Mouse (Mus musculus) myocyte (in vitro differentiated cells): ENCODE measurements around the gene C3. TPM values are rescaled to one million over a fixed set of nuclear protein-coding genes. Genes with fewer than 3 reads are reported as not detected.

Source experiments
- H3K27me3 ChIP-seq: one replicate; pipeline ENCODE4 v1.6.1; 2011; ENCODE audit not compliant: control insufficient read depth, insufficient read depth, insufficient read length
- H3K36me3 ChIP-seq: one replicate; pipeline ENCODE4 v1.6.1; 2011; ENCODE audit not compliant: control insufficient read depth, insufficient read depth
- H3K4me2 ChIP-seq: one replicate; pipeline ENCODE4 v1.6.1; 2011; ENCODE audit warnings: low read depth, control low read depth
- H3K4me3 ChIP-seq: one replicate; pipeline ENCODE4 v1.5.1; 2011; ENCODE audit warnings: mild to moderate bottlenecking, control low read depth, moderate library complexity
- H3K79me2 ChIP-seq: one replicate; pipeline ENCODE4 v1.6.1; 2011; ENCODE audit not compliant: control insufficient read depth, insufficient read depth
- H3ac ChIP-seq: one replicate; pipeline ENCODE4 v1.6.1; 2011; ENCODE audit not compliant: control insufficient read depth, insufficient read length
- CEBPB ChIP-seq: IDR thresholded peaks from 2 replicates; pipeline ENCODE4 v1.6.1; 2011; ENCODE audit warnings: mild to moderate bottlenecking, moderate library complexity; ENCODE audit not compliant: poor library complexity, insufficient read depth, severe bottlenecking
- E2F4 ChIP-seq: IDR thresholded peaks from one replicate; pipeline ENCODE4 v1.6.1; 2011; ENCODE audit warnings: mild to moderate bottlenecking, control low read depth, moderate library complexity; ENCODE audit not compliant: insufficient read depth
- MAX ChIP-seq: IDR thresholded peaks from one replicate; pipeline ENCODE4 v1.6.1; 2011; ENCODE audit warnings: low read depth, mild to moderate bottlenecking, control low read depth
- MYOD1 ChIP-seq, 3 experiments: IDR thresholded peaks; one replicate each; pipeline ENCODE4 v1.6.1; 2011; ENCODE audit warnings: control low read depth in 2 of 3, low read depth in 2 of 3, mild to moderate bottlenecking in 2 of 3, moderate library complexity in 1 of 3; ENCODE audit not compliant: insufficient read length in 2 of 3, control insufficient read depth in 1 of 3
- MYOG ChIP-seq, 3 experiments: IDR thresholded peaks; one replicate each; pipeline ENCODE4 v1.6.1; 2011; ENCODE audit warnings: control low read depth in 2 of 3, low read depth in 2 of 3, mild to moderate bottlenecking in 2 of 3; ENCODE audit not compliant: insufficient read length in 2 of 3, control insufficient read depth in 1 of 3, insufficient read depth in 1 of 3
- POLR2A ChIP-seq: IDR thresholded peaks from one replicate; pipeline ENCODE4 v1.6.1; 2011; ENCODE audit warnings: low read depth, mild to moderate bottlenecking, control low read depth, moderate library complexity; ENCODE audit not compliant: insufficient read length
- POLR2AphosphoS2 ChIP-seq: IDR thresholded peaks from one replicate; pipeline ENCODE4 v1.6.1; 2011; ENCODE audit warnings: low read depth, control low read depth; ENCODE audit not compliant: insufficient read length
- REST ChIP-seq: IDR thresholded peaks from one replicate; pipeline ENCODE4 v1.6.1; 2011; ENCODE audit warnings: mild to moderate bottlenecking, control low read depth, moderate library complexity; ENCODE audit not compliant: insufficient read depth, insufficient read length
- SRF ChIP-seq: IDR thresholded peaks from one replicate; pipeline ENCODE4 v1.6.1; 2011; ENCODE audit warnings: low read depth; ENCODE audit not compliant: control insufficient read depth, insufficient read length
- TCF12 ChIP-seq: IDR thresholded peaks from one replicate; pipeline ENCODE4 v1.6.1; 2011; ENCODE audit warnings: mild to moderate bottlenecking, control low read depth; ENCODE audit not compliant: poor library complexity, insufficient read depth, severe bottlenecking
- TCF3 ChIP-seq: IDR thresholded peaks from one replicate; pipeline ENCODE4 v1.6.1; 2011; ENCODE audit warnings: low read depth, control low read depth; ENCODE audit not compliant: insufficient read length
- USF1 ChIP-seq: IDR thresholded peaks from one replicate; pipeline ENCODE4 v1.6.1; 2011; ENCODE audit warnings: low read depth, mild to moderate bottlenecking, control low read depth, moderate library complexity
- polyA plus RNA-seq: library from polyadenylated mRNA; unstranded; fragments of >200 nt; fragmentation: generic; extraction: Trizol; gene quantifications from one replicate; pipeline ENCODE4 v1.2.1, GENCODE M21; 2012; ENCODE audit warnings: missing spikeins

C3 gene
- polyA plus RNA-seq, 1 experiment: 0.12 TPM

GRCm38 (mm10) chr17:57219884-57220207, 8.1 kb downstream of the C3 start:
- Histone ChIP-seq H3K4me3 (no peak overlapping the region), H3K27me3 (peaks cover 41% of the 10 kb centered on the region), H3K79me2 (no peaks in the 10 kb centered on the region), H3K36me3 (no peaks in the 10 kb centered on the region), H3ac (no peak overlapping the region), H3K4me2 (no peak overlapping the region)
- TF ChIP-seq TCF3: no peak
- TF ChIP-seq SRF: no peak
- TF ChIP-seq USF1: no peak
- TF ChIP-seq TCF12: no peak
- no peak for TF ChIP-seq E2F4

GRCm38 (mm10) chr17:57219167-57219883, 8.6 kb downstream of the C3 start:
- no peak overlapping the region for H3ac ChIP-seq
- peaks cover 40% of the 10 kb centered on the region for H3K27me3 ChIP-seq
- H3K79me2 ChIP-seq: no peaks in the 10 kb centered on the region
- no peaks in the 10 kb centered on the region for H3K36me3 ChIP-seq
- H3K4me3 ChIP-seq: no peak overlapping the region
- TF ChIP-seq REST (no peak), E2F4 (no peak), MYOD1 (IDR thresholded peaks at IDR 0.05; ENCODE audit: control insufficient read depth in 1 of 3, insufficient read length in 2 of 3, low read depth in 2 of 3) (no peak), MYOG (IDR thresholded peaks at IDR 0.05; ENCODE audit: control insufficient read depth in 1 of 3, insufficient read depth in 1 of 3, insufficient read length in 2 of 3, low read depth in 2 of 3) (no peak), TCF3 (no peak), MAX (no peak), SRF (no peak), POLR2AphosphoS2 (no peak), TCF12 (no peak), USF1 (no peak), POLR2A (no peak), CEBPB (no peak)
- H3K4me2 ChIP-seq: no peak overlapping the region

GRCm38 (mm10) chr17:57218335-57218900, 9.5 kb downstream of the C3 start:
- Histone ChIP-seq H3ac (no peak overlapping the region), H3K79me2 (no peaks in the 10 kb centered on the region), H3K4me2 (no peak overlapping the region), H3K27me3 (peaks cover 40% of the 10 kb centered on the region), H3K36me3 (no peaks in the 10 kb centered on the region), H3K4me3 (no peak overlapping the region)
- no peak for TF ChIP-seq USF1
- no peak for TF ChIP-seq CEBPB
- no peak for TF ChIP-seq TCF12
- TF ChIP-seq E2F4: no peak
- TF ChIP-seq SRF: no peak
- no peak for TF ChIP-seq POLR2AphosphoS2
- TF ChIP-seq MYOD1 (IDR thresholded peaks at IDR 0.05; ENCODE audit: control insufficient read depth in 1 of 3, insufficient read length in 2 of 3, low read depth in 2 of 3): no peak
- no peak for TF ChIP-seq MYOG (IDR thresholded peaks at IDR 0.05; ENCODE audit: control insufficient read depth in 1 of 3, insufficient read depth in 1 of 3, insufficient read length in 2 of 3, low read depth in 2 of 3)
- TF ChIP-seq POLR2A: no peak
- no peak for TF ChIP-seq TCF3
- no peak for TF ChIP-seq MAX

- peaks cover 32% of the 10 kb centered on the region for H3K27me3 ChIP-seq
- no peak for TF ChIP-seq TCF3
- no peak for TF ChIP-seq E2F4
- TF ChIP-seq POLR2AphosphoS2: no peak
- TF ChIP-seq MYOD1 (IDR thresholded peaks at IDR 0.05; ENCODE audit: control insufficient read depth in 1 of 3, insufficient read length in 2 of 3, low read depth in 2 of 3): no peak
- no peak for TF ChIP-seq POLR2A
- no peak for TF ChIP-seq MAX
- no peak for TF ChIP-seq TCF12
- no peak for TF ChIP-seq MYOG (IDR thresholded peaks at IDR 0.05; ENCODE audit: control insufficient read depth in 1 of 3, insufficient read depth in 1 of 3, insufficient read length in 2 of 3, low read depth in 2 of 3)
- TF ChIP-seq USF1: no peak
- TF ChIP-seq CEBPB: no peak
- TF ChIP-seq REST: no peak
- no peak for TF ChIP-seq SRF
- H3K4me3 ChIP-seq: no peak overlapping the region
- H3K79me2 ChIP-seq: no peaks in the 10 kb centered on the region
- no peak overlapping the region for H3ac ChIP-seq
- no peaks in the 10 kb centered on the region for H3K36me3 ChIP-seq
- no peak overlapping the region for H3K4me2 ChIP-seq
Observed at GRCm38 (mm10) chr17:57214676-57215387, 13.1 kb downstream of the C3 start.
